Mouse (Mus musculus) urinary bladder, postnatal 14 days (tissue): ENCODE results near the gene Hps3.
A peak's percentile ranks its signal among the peaks of the same experiment; 100 is the strongest.
"Not testable (repeated sequence)": the region's sequence is repeated elsewhere in the genome, so short reads cannot be mapped to it uniquely, and the experiment has no call there.

Source experiments
- DNase-seq: peaks from one replicate; pipeline ENCODE4 v3.0.0; 2021; ENCODE audit warnings: low spot score

The Hps3 gene

GRCm38 (mm10) chr3:20034719-20035404, at the start of gene Hps3:
Gene Hps3, minus strand, starts transcription at chr3:20035315.
- DNase-seq: peak; percentile 87

DNA sequence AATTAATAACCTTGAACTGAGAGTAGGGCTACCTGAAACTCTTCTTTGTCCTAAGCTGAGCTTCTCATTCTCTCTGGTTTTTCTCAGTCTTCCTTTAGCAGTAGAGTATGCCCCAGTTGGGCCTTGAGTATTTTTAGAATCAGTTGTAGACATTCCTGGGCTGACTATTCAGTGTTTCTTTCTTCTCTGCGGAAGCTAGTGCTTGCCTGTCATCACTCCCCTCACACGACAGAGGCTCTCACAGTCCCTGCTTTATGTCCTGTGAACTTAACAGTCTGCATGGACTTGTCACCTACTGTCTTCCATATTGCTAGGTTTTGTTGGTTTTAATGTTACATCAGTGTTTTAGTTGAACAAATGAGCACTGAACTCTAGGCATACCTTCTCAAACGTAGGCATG, 47.0 kb upstream of the Hps3 start:
- no peak for DNase-seq

DNA sequence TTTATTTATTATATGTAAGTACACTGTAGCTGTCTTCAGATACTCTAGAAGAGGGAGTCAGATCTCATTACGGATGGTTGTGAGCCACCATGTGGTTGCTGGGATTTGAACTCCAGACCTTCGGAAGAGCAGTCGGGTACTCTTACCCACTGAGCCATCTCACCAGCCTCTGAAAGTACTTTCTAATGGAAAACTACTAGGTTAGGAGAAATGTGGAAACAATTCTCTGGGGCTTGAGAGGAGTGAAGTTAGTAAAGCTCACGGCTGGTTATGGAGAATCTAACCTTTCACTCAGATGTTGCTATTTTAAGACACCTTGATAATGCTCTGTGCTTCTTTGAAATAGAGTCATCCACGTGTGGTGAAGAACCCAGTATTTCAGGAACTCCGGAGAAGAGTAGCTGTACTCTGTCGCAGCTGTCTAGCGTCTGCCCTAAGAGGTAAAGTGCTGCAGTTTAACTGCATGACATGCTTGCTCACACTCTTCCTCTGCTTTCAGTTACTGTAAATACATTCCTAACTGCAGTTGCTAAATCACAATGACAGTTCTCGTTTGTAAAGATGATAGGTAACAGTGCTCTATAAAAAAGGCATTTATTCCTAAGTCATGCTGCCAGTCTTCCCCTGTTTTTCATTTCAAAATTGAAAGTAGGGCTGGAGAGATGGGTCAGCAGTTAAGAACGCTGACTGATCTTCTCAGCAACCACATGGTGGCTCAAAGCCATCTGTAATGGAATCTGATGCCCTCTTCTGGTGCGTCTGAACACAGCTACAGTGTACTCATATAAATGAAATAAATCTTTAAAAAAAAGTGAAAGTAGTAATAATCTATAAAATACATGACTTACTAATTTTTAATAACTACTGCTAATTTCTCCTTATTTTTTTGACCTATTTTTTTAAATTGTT, 41.3 kb upstream of the Hps3 start:
- no peak for DNase-seq

GRCm38 (mm10) chr3:20058197-20058541, 23.1 kb upstream of the Hps3 start:
- no peak for DNase-seq

GRCm38 (mm10) chr3:20057306-20058196, 22.4 kb upstream of the Hps3 start, which contains the start of gene Hltf:
Gene Hltf, plus strand, starts transcription at chr3:20057811.
- DNase-seq: peak; percentile 93

DNA sequence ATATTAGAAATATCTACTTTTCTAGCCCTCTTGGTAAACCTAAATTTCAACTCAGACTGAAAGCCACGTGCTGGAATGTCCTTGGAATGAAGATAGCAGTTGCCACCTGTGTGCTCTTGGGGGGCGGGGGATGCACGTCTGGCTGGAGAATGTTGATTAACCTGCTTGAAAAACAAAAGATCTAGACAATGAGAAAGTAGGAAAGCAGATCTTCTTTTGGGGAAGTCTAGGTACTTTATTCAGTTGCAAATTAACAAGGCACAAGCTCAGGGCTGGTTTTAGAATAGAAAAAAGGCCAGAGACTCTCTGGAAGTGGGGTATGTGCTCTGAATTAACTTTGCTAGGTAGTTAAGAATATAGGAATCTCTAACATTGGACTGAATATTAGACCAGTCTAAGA, 9.6 kb upstream of the Hps3 start:
- DNase-seq: not testable (repeated sequence)

DNA sequence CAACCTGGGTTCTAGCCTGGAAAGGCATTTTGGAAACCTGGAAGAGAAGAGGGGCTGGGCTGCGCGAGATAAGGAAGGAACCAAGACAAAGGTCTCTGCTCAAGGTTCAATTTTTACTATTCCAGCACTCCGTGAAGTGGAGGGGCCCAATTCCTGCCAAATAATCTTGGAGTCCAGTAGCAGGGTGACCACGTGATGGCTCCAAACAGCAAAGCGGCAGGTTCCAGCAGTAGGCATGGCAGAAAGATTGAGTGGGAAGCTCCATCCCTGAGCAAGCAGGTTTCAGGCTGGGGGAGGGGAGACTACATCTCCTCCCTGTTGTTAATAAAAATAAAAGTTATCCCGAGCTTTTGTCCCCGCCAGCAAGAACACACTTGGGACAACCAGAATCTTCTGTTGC, 6.3 kb upstream of the Hps3 start:
- not testable (repeated sequence) for DNase-seq

DNA sequence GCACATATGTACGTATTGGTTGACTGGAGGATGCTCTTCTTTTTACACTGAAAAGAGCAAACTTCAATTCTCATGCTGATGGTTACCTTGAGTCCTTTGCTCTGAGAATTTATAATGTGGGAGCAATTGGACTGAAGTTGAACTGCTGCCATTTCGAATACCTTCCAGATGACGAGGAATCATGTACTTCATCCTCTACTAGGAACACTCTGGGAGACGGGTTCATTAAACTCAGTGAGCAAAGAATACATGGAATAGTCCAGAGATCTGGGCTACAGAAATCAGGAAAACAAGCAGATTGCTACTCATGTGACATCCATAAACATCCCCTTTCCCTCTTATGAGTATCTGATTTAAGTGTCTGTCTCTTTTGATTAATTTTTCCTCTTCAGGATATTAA, 954 bp upstream of the Hps3 start:
- DNase-seq: no peak

GRCm38 (mm10) chr3:20033761-20034718, 1.1 kb downstream of the Hps3 start:
- no peak for DNase-seq

- no peak for DNase-seq
Observed at GRCm38 (mm10) chr3:20030807-20031206, 4.3 kb downstream of the Hps3 start.

- no peak for DNase-seq
Observed at GRCm38 (mm10) chr3:20028640-20029039, 6.5 kb downstream of the Hps3 start.

GRCm38 (mm10) chr3:20027788-20028187, 7.3 kb downstream of the Hps3 start:
- no peak for DNase-seq

DNA sequence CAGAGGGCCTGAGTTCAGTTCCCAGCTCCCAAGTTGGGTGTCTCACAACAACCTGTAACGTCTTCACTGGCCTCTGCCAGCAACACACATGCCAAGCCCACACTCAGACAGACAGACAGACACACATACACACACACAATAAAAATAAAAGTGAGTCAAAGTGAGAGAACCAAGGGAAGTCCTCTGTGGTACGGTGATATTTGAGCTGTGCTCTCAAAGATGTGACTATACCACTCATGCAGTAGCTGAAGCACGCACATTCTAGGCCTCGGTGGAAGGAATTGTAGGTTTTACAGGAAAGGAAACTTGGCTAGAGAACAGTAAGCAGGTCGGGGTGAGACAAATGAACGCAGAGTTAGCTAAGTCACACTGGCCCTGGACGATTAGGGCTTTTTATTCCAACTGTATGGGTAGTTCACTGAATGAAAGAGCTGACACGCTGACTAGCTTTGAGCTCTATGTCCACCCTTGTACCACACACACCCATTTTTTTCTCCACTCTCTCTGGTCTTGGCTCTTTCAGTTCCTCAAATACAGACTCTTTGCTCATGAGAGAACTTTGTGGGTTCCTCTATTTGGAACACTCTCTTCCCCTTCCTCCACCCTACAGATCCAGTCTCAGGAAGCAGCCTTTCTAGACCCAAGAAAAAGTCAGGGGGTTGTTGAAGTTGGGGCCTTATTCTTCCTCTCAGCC, 8.0 kb downstream of the Hps3 start:
- DNase-seq: no peak

DNA sequence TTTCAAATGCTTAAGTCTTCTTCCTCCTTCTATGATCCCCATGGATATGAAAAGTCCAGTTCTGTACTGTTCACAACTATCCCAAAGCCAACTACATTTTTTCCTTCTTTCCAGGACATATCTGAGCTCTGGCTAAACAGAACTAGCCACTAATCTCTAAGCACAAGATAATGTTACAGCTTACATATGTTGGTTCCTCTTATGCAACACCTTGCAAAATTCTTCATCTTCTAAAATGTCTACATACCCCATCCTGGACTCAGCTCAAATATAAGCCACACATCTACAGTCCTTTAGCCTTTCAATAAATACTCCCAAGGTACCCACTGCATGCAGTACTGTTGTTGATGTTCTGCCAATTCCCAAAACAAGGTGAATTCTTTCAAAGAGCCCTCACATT, 8.6 kb downstream of the Hps3 start:
- DNase-seq: no peak

GRCm38 (mm10) chr3:20023832-20024231, 11.3 kb downstream of the Hps3 start:
- no peak for DNase-seq

GRCm38 (mm10) chr3:20018076-20018475, 17.0 kb downstream of the Hps3 start:
- DNase-seq: no peak

DNA sequence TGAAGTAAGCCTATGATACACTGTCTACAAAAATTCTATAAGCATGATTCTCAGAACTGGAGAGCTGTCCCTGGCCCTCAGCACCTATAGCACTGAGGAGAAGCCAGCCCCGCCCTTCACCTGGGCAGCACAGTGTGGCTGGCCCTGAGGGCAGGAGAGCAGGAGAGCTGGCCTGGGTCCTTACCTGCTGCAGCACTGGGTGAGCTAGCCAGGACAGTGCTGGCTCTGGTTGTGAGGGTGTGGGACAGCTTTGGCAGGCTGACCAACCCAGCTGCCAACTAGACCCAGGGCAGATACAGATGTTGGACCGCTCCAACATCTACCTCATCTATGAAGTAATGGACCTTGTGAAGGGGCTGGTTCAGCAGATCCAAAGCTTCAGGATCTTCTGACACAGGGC, 20.7 kb downstream of the Hps3 start:
- DNase-seq: no peak

GRCm38 (mm10) chr3:20010905-20011304, 24.2 kb downstream of the Hps3 start:
- DNase-seq: not testable (repeated sequence)

- no peak for DNase-seq
Observed at GRCm38 (mm10) chr3:20010464-20010863, 24.7 kb downstream of the Hps3 start.

DNA sequence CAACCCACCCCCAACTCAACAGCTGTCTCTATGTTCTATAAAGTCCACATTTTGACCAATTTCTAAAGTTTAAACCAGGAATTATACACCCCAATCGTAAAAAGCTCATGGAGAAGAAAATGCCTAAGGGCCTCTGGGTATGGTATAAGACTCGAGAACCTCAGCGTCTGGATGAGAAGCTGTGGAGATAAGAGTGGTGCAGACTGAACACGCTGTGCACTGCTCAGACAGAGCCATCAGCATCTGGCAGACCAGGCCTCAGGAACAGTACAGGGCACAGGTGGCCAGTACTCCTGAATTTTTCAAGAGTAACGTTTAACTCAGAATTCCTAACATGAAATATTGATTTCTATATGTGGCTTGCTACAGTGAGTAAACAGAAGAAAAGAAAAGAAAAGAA, 27.4 kb downstream of the Hps3 start:
- no peak for DNase-seq

DNA sequence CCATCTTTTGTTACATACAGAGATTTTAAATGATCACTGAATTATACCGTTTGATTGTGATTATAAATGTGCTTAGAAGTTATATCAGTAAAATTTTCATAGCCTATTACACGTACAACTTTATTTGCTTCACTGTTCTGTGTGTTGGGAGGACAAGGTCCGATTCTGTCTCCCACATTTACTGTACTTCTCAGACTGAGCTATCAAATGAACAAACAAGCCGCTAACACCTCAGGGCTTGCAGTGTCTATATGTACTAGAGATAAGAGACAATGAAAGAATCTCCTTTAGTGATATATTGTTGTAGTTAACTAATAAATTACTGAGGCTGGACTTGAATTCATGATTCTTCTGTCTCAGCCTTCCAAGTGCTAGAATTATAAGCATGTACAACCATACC, 27.8 kb downstream of the Hps3 start:
- no peak for DNase-seq
